Mouse (Mus musculus) gastrocnemius, postnatal 14 days (tissue): Measurements from ENCODE around the gene Mat2a. TPM values are rescaled to one million over a fixed set of nuclear protein-coding genes. Genes with fewer than 3 reads are reported as not detected.

Experiments
- DNase-seq: peaks from one replicate; pipeline ENCODE4 v3.0.0; 2021; ENCODE audit warnings: mixed read lengths
- intact Hi-C: fragments of 180-260 bp; cut with DNase I; formaldehyde crosslinking; loops from one replicate; pipeline ENCODE4 v1.15.1; 2025; ENCODE audit warnings: low total_unique reads
- total RNA-seq, 2 experiments: library from RNA; stranded (reverse); gene quantifications; 2 replicates each; pipeline ENCODE4 v1.2.3; 2021

Gene Mat2a
- total RNA-seq, 2 experiments from 2014 or later, result 202 to 277 TPM

GRCm38 (mm10) chr6:72429061-72429842 is 10.1 kb downstream of the Mat2a start:
- no peak for DNase-seq
- intact Hi-C loops, result loop anchor here (2.0 kb wide), 1 partner anchor 104 kb away; no protein-coding TSS in a partner anchor

DNA sequence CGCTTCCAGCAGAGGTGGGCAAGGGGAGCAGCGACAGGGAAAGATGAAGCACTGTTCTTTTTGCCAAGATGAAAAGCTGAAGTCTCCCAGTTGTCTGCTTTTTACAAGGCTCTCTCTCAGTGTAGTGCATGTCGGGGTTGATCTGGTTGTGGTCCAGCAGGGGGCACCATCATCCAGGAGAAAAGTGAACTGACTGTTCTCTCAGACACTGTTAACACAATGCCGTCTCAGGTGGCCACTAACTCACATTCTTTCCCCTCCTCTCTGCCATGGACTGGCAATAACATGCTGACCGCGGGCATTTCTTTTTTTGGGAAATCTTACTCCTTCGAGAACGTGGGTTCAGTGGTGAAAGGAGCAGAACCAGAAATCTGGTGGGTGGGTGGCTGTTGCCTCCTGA is 11.3 kb downstream of the Mat2a start:
- intact Hi-C loops, result loop anchor here (2.0 kb wide), 1 partner anchor 105 kb away; no protein-coding TSS in a partner anchor
- peak; percentile 71 for DNase-seq

GRCm38 (mm10) chr6:72425646-72426045 is 13.7 kb downstream of the Mat2a start:
- intact Hi-C loops, result loop anchor here (2.0 kb wide), 1 partner anchor 141 kb away; no protein-coding TSS in a partner anchor
- no peak for DNase-seq

- intact Hi-C loops, result no loop called here
- DNase-seq, result no peak
These were observed 18.5 kb downstream of the Mat2a start for GRCm38 (mm10) chr6:72420901-72421300.

GRCm38 (mm10) chr6:72419806-72420205 is 19.6 kb downstream of the Mat2a start:
- intact Hi-C loops, result no loop called here
- DNase-seq, result no peak

DNA sequence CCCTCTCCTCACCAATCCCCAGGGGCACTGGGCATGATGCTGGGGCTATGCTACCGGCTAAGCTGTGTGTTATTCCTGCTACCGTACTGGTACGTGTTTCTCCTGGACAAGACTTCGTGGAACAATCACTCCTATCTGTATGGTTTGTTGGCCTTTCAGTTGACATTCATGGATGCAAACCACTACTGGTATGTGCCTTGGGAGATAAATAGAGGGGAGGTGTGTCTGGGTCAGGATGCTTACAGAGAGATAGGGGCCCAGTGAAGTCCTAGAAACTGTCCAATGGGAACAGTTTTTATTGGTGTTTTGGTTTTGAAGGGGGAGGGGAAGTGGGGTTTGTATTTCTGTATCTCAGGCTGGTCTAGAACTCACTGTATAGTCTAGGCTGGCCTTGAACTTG is 21.1 kb downstream of the Mat2a start:
- intact Hi-C loops, result no loop called here
- no peak for DNase-seq

DNA sequence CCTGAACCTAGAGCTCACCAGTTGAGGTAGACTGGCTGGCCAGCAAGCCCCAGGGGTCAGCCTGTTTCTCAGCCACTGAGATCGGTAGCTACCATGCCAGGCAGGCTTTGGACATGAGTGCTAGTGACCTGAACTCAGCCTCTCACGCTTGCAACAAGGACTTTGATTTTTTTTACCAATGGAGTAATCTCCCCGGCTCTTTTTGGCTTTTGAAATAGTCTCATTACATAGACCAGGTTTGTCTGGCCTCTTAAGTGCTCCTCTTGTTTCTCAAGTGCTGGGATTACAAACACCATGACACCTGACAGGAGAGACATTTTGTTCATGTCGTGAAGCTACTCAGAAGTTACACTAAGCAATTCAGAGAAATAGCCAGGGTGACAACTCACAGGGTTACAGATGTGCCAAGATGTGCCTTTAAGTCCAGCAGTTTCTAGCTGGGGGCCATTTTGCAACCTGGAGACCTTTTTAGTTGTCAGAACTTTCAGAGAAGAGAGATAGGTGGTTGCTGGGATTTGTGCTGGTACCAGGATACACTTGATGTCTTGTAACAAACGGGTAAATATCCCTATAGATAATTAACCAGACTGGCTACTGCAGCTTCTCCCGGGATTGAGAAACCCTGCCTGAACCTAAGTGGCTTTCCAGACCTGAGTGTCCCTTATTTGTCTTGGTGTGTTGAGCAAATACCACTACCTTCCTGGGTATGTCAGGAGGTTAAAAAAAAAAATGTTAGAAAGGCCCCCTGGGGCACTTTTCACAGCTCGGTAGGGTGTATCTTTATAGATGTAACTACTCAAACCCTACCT is 23.2 kb downstream of the Mat2a start:
- DNase-seq, result no peak
- intact Hi-C loops, result no loop called here

DNA sequence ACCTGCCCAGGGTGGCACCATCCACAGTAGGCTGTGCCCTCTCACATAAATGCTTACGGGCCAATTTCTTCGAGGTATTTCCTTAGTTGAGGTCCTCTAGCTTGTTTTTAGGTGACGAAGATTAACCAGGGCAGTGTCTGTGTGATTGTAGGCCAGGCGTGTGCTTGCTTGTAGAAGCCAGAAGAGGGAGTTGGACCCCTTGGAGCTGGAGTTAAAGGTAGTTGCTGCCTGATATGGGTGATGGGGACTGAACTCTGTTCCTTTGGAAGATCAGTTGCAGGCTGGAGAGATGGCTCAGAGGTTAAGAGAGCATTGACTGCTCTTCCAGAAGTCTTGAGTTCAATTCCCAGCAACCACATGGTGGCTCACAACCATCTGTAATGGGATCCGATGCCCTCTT is 24.2 kb downstream of the Mat2a start:
- intact Hi-C loops, result no loop called here
- no peak for DNase-seq

DNA sequence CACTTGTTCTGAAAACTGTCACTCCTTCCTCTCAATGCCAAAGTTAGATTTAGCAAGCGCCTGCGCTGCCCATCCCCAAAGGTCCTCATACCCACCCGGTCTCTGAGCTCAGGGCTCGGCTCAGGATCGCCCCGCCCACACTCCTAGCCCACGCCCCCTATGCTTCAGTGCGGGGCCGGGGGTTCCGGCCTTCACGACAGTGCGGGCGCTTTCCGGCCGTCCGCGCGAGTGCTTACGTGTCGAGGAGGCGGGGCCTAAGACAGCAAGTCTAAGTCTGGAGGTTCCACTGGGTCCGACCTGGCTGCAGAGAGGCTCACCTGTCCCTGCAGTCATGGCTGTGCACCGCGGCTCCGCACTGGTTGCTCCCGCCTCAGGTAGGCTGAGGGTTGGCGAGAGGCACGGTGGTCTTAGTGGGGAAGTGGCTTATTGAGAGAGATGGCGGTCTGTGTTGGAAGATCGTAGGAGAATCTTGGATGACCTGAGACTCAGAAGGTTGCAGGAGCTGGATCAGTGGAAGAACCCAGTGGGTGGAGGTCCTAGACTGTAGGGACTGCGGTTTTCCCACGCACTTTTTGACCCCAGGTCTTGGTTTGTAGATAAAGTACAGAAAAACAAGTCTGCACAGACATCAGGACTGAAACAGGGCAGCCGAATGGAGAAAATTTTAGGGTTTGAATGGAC is 25.1 kb downstream of the Mat2a start, which contains the start of gene Ggcx:
Ggcx (plus strand) TSS at position 233 of the 681 bp plus-strand sequence.
- DNase-seq, result peak; percentile 97
- intact Hi-C loops, result no loop called here

- intact Hi-C loops, result no loop called here
- DNase-seq, result no peak
These were observed 28.8 kb downstream of the Mat2a start for GRCm38 (mm10) chr6:72410518-72410917.

GRCm38 (mm10) chr6:72410003-72410402 is 29.4 kb downstream of the Mat2a start:
- DNase-seq, result no peak
- intact Hi-C loops, result no loop called here

GRCm38 (mm10) chr6:72409567-72409966 is 29.8 kb downstream of the Mat2a start:
- intact Hi-C loops, result loop anchor here (10.0 kb wide), 1 partner anchor 225 kb away; no protein-coding TSS in a partner anchor
- DNase-seq, result peak; percentile 58

- peak; percentile 78 for DNase-seq
- intact Hi-C loops, result loop anchor here (10.0 kb wide), 1 partner anchor 222 kb away; no protein-coding TSS in a partner anchor
These were observed 32.2 kb downstream of the Mat2a start for GRCm38 (mm10) chr6:72407119-72407518.

DNA sequence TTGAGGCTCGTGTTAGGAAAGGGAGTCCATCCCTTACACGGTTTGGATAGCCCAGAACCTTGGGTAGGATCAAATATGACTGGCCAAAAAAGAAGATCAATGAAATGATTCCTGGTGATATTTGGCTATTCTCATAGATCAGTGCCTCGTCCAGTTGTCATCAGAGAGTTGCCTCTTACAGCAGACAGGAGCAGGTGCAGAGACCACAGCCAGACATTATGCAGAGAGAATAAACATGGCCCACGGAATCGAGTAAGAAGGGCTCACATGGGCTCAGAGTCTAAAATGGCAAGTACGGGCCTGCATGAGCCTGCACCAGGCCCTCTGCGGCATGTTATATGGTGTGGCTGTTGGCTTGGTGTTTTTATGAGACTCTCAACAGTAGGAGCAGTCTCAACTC is 34.0 kb downstream of the Mat2a start:
- no peak for DNase-seq
- intact Hi-C loops, result loop anchor here (10.0 kb wide), 1 partner anchor 221 kb away; no protein-coding TSS in a partner anchor

DNA sequence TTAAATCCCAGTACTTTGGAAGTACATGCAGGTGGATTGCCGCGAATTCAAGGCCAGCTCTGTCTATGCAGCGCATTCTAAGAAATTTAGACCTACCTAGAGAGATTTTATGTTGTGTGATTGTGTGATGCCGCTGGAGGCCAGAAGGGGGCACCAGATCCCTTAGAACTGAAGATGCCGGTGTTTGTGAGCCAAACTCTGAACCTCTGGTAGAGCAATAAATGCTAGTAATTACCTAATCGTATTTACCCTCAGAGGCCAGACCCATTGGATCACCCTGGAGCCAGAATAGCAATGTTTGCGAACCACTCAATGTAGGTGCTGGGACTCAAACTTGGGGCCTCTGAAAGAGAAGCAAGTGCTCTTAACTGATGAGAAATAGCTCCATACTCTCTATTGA is 37.5 kb downstream of the Mat2a start:
- peak; percentile 66 for DNase-seq
- intact Hi-C loops, result loop anchor here (10.0 kb wide), 1 partner anchor 217 kb away; no protein-coding TSS in a partner anchor

DNA sequence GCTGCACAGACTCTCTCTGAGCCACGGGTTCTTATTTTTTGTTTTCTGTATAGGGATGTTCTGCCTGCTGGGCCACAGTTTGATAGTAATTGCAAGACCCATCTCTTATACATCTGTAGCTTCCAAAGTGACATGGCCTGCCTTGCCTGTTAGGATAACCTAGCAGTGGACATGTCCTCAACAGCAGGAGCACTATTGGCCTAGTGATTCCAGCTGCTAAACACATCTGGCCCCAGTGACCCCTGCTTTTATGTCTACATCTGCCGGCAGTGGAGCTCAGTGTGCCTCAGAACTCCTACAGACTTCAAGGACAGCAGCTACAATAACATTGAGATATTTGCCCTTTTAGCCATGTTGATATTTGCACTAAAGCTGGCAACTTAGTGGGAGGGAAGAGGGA is 39.4 kb downstream of the Mat2a start:
- no peak for DNase-seq
- intact Hi-C loops, result loop anchor here (10.0 kb wide), 1 partner anchor 215 kb away; no protein-coding TSS in a partner anchor

- no peak for DNase-seq
- intact Hi-C loops, result no loop called here
These were observed 42.5 kb downstream of the Mat2a start for GRCm38 (mm10) chr6:72396837-72397251.

DNA sequence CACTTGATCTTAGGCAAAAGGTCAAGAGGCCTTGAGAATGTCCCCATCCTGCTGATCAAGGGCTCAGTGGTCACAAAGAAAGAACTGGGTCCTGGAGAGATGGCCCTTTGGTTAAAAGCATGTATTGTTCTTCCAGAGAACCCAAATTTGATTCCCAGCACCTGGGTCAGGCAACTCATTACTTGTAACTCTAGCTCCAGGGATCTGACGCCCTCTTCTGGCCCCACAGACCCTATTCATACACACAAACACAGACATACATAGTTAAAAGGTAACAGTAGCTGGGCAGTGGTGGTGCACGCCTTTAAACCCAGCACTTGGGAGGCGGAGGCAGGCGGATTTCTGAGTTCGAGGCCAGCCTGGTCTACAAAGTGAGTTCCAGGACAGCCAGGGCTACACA is 47.0 kb downstream of the Mat2a start:
- intact Hi-C loops, result no loop called here
- DNase-seq, result no peak

GRCm38 (mm10) chr6:72390795-72391521 is 48.4 kb downstream of the Mat2a start:
- intact Hi-C loops, result no loop called here
- DNase-seq, result peak; percentile 29
